Mouse (Mus musculus) Patski (cell line): ENCODE measurements around the gene Mark2. TPM values are rescaled to one million over a fixed set of nuclear protein-coding genes. Genes with fewer than 3 reads are reported as not detected.
"Not testable (repeated sequence)": the region's sequence is repeated elsewhere in the genome, so short reads cannot be mapped to it uniquely, and the experiment has no call there.

Experiments
- ATAC-seq: fragments of 100-300 bp; one replicate; pipeline ENCODE4 v1.8.0; 2021
- CTCF ChIA-PET: fragments of 350-600 bp; sonication (Branson Sonifier 250); formaldehyde crosslinking; loops from one replicate; lab custom pipeline; 2022; ENCODE audit warnings: inconsistent platforms; lab: Charles Lee
- POLR2A ChIA-PET: fragments of 350-600 bp; sonication (Branson Sonifier 250); formaldehyde crosslinking; loops from one replicate; lab custom pipeline; 2022; ENCODE audit warnings: antibody characterized with exemption, inconsistent platforms; lab: Charles Lee
- DNase-seq: peaks from one replicate; pipeline ENCODE4 v3.0.0-alpha.2; 2011; ENCODE audit warnings: low read depth, low spot score
- H3K27me3 ChIP-seq: fragments of 371-371 bp; one replicate; pipeline ENCODE4 v1.5.1; 2021
- CTCF ChIP-seq: fragments of 100-300 bp; IDR thresholded peaks from one replicate; pipeline ENCODE4 v1.5.1; 2021
- in situ Hi-C: fragments of 300-500 bp; cut with MboI; formaldehyde crosslinking; loops from 3 replicates; pipeline ENCODE4 v1.11.1; 2018; ENCODE audit warnings: low pct_unique_long_range_greater_than_20kb, mixed read lengths
- polyA plus RNA-seq: library from polyadenylated mRNA; unstranded; gene quantifications from one replicate; pipeline ENCODE4 v1.2.3, GENCODE M21; 2021

Mark2 gene
- 76.9 TPM for polyA plus RNA-seq

DNA sequence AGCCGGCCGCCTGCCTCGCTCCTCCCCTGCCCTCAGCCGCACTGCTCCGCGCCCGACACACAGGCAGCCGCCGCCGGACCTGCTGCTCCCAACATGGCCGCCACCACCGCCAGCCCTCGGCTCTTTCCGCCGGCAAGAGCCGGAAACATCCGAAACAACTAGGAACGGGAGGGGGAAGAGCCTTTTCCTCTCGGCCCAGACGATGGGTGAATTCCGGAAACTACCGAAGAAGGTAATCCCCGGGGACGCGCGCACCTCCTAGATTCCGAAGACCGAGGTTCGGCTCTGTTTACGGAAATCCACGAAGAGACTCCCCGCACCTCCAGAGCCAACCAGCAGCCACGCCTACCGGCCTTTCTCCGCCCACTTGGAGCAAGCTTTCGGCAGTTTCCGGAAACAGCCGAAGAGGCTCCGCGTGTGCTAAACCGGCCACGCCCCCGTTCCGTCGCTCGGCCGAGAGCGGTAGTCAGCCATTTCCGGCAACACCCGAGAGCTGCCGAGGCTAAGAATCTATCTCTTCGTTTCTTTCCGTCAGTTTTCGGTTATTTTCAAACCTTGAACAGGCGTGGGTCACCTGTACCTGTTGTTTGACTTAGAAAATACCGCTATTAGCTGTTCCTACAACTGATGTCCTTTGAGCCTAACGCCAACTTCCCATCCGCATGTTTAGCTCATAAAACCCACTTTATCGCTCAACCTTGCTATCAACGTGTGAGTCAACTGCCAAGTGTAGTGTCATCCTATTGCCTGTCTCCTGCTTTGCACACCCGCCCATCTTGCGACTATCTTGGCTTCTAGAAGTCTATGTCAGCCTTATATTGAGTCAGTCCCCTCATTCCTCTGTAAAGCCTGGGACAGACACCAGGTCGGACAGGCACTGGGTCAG lies at the start of gene Mark2:
Gene Mark2, minus strand, starts transcription at position 349 of the 886 bp plus-strand sequence.
- ChIA-PET POLR2A (interaction anchor here (1.3 to 2.0 kb wide), 3 partner anchors 34 to 47 kb away, joined by 5 to 11 read pairs (median 6); no protein-coding TSS in a partner anchor), CTCF (interaction anchor here (1.0 to 4.5 kb wide), 4 partner anchors 15 to 108 kb away, joined by 3 to 18 read pairs (median 4); partner anchors contain the start of gene Rcor2)
- DNase-seq (peak; percentile 99), ATAC-seq (peak; percentile 82)
- no peak for TF ChIP-seq CTCF
- no peaks in the 10 kb centered on the region for H3K27me3 ChIP-seq
- in situ Hi-C loops: no loop called here

DNA sequence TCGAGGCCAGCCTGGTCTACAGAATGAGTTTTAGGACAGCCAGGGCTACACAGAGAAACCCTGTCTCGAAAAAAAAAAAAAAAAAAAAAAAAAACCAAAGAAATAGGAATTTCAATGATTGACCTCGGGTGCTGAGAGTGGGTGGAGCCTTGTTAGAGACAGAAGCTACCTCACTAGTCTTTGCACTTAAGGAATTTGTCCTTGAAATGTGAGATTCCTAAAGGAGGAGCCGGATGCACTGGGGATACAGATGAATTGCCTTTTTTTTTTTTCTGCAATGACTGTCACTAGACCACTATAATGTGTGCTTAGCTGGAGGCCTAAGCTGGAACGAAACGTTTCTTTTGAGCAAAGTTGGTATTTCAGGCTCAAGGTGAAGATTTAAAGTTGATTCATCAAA lies 46.8 kb upstream of the Mark2 start:
- ChIA-PET POLR2A (interaction anchor here (0.7 kb wide), 1 partner anchor 156 kb away, joined by 3 read pairs; no protein-coding TSS in a partner anchor), CTCF (no interaction called here)
- in situ Hi-C loops: no loop called here
- no peaks in the 10 kb centered on the region for H3K27me3 ChIP-seq
- no peak for TF ChIP-seq CTCF
- no peak for ATAC-seq
- DNase-seq: no peak

DNA sequence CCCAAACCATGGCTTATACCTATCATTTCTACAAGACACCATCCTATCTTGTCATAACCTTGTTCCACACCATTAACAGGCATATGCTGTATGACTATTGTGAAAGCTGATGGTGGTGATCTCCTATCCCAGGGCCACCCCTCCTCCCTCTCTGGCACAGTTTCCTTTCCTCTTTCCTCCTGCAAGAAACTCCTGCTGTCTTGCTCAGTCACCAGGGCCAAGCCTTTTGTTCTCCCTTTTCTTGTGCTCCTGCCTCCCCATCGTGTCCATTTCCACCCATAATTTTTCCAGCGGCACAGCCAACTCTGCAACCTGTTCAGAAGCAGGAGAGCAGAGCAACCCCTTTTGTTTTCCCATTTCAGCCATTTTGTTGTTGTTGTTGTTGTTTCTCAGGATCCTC lies 44.4 kb upstream of the Mark2 start:
- POLR2A ChIA-PET: no interaction called here
- CTCF ChIA-PET: interaction anchor here (1.2 kb wide), 1 partner anchor 10 kb away, joined by 3 read pairs; no protein-coding TSS in a partner anchor
- DNase-seq: no peak
- in situ Hi-C loops: no loop called here
- H3K27me3 ChIP-seq: no peaks in the 10 kb centered on the region
- ATAC-seq: no peak
- no peak for TF ChIP-seq CTCF

DNA sequence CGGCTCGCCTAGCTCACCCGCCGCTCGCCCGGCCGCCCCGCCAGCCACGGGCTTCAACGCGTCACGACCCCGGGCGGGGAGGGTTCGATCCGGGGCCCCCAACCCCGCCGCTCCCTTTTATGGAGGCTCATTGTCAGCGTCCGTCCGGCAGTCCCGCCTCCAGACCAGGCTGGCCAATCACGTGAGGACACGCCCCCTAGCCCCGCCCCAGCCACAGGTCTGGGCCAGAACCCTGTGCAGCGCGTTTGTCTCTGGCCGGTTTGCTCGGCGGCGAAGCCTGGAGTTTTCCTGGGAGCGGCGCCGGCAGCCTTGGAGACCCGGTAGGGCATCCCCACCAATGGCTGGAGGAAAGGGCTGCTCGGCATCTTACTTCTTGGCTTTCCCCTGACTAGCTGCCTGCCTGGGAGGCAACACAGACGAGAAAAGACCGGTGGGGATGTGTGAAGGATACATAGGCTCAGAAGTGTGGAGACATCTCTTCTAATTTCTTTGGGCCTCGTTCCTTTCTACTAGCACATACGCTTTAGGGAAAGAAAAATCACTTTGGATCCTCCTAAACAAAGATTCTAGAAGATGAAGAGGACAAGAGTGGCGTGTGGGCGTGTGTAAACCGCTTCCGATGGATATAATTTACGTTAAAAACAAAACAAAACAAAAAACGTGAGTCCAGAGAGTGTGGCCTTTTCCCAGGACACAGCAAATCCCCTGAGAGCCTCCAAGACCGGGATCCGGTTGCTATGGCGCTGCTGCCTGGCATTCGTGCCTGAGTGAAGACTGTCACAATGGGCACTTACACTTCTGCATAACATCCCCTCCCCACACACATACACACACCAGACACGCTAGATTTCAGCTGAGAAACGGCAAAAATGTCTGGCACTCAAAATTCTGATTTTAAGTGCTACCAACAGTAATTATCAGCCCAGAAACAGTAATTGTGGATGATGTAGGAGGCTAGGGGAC lies 41.5 kb upstream of the Mark2 start, which contains the start of gene Spindoc:
Gene Spindoc, minus strand, starts transcription at position 92 of the 963 bp plus-strand sequence.
- peak; percentile 96 for ATAC-seq
- ChIA-PET POLR2A (interaction anchor here (0.6 to 0.8 kb wide), 3 partner anchors 118 to 313 kb away, joined by 3 to 5 read pairs (median 3); no protein-coding TSS in a partner anchor), CTCF (no interaction called here)
- in situ Hi-C loops: no loop called here
- DNase-seq: peak; percentile 58
- TF ChIP-seq CTCF: no peak
- no peaks in the 10 kb centered on the region for H3K27me3 ChIP-seq

GRCm38 (mm10) chr19:7382248-7382902 lies 40.7 kb upstream of the Mark2 start:
- no peaks in the 10 kb centered on the region for H3K27me3 ChIP-seq
- TF ChIP-seq CTCF: no peak
- ATAC-seq (peak; percentile 49), DNase-seq (no peak)
- ChIA-PET CTCF (interaction anchor here (1.2 kb wide), 1 partner anchor 118 kb away, joined by 3 read pairs; no protein-coding TSS in a partner anchor), POLR2A (interaction anchor here (1.2 kb wide), 1 partner anchor 35 kb away, joined by 4 read pairs; the partner anchor contains the start of gene 2700081O15Rik)
- in situ Hi-C loops: no loop called here

DNA sequence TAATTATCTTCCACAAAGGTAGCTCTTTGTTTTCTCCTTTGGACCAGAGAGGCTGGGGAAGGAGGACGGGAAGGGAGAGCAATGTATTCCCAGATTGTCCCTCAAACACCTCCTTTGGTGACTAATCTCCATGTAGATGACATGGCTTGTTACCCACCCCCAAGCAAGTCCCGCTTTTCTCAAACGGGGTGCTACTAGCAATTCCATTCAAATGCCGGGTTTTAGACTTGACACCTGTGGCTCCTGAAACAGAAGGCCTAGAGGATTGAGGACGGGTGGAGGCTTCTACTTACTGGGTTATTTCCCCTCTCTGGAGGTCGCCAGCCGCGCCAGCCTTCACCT lies 40.2 kb upstream of the Mark2 start:
- CTCF ChIA-PET: interaction anchor here (1.2 to 1.8 kb wide), 4 partner anchors 10 to 236 kb away, joined by 3 to 5 read pairs (median 3); no protein-coding TSS in a partner anchor
- TF ChIP-seq CTCF: no peak
- POLR2A ChIA-PET: interaction anchor here (1.2 kb wide), 1 partner anchor 36 kb away, joined by 4 read pairs; the partner anchor contains the start of gene 2700081O15Rik
- in situ Hi-C loops: no loop called here
- no peaks in the 10 kb centered on the region for H3K27me3 ChIP-seq
- ATAC-seq (no peak), DNase-seq (no peak)

GRCm38 (mm10) chr19:7377639-7378038 lies 36.0 kb upstream of the Mark2 start:
- ATAC-seq: no peak
- no peak for TF ChIP-seq CTCF
- no peak for DNase-seq
- in situ Hi-C loops: no loop called here
- ChIA-PET CTCF (interaction anchor here (0.8 kb wide), 1 partner anchor 118 kb away, joined by 3 read pairs; no protein-coding TSS in a partner anchor), POLR2A (no interaction called here)
- H3K27me3 ChIP-seq: no peaks in the 10 kb centered on the region

- in situ Hi-C loops: no loop called here
- ATAC-seq: no peak
- ChIA-PET CTCF (interaction anchor here (0.9 to 1.8 kb wide), 4 partner anchors 10 to 42 kb away, joined by 3 to 5 read pairs (median 4); no protein-coding TSS in a partner anchor), POLR2A (no interaction called here)
- no peaks in the 10 kb centered on the region for H3K27me3 ChIP-seq
- DNase-seq: no peak
- TF ChIP-seq CTCF: no peak
Measured at GRCm38 (mm10) chr19:7374491-7374890, 32.8 kb upstream of the Mark2 start.

DNA sequence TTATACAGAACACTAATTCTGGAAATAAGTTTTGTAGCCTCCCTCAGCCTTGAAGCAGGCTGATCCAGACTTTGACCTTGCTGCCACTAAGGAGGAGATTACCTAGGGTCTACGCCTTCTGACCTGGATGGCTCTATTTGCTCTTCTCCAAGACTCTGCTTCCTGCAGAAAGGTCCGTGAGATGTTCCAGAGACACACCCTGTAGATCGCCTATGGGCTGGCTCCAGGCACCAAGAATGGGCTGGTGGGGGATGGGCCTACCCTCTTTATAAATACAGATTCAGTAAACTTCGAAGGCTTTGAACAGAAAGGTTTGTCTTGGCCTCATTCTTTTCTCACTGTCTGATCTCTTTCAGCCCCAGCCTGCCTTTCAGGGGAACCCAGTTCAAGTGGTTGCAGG lies 27.8 kb upstream of the Mark2 start:
- ATAC-seq, POLR2A ChIA-PET, DNase-seq, H3K27me3 ChIP-seq, in situ Hi-C loops: not testable (repeated sequence)
- CTCF ChIA-PET: interaction anchor here (1.3 to 1.4 kb wide), 2 partner anchors 20 to 105 kb away, joined by 3 read pairs; no protein-coding TSS in a partner anchor
